In genomic region chr15:62128546-62129212, GRCm38 (mm10) we compare ENCODE assay signal across 12 mouse cellular contexts.
A peak's percentile ranks its signal among the peaks of the same experiment; 100 is the strongest.
DNase-seq lines count a peak whose midpoint lies in the region; ATAC-seq and TF ChIP-seq lines count a peak whose summit lies in the region.
"Had no signal": no experiment of that assay in that cellular context is flagged by ENCODE, and none has a peak within 500 bp of the region (broad histone marks: within the 10 kb centered on the region; RNA-seq: fewer than 3 reads in every experiment).

No protein-coding gene starts in this region.

- TF ChIP-seq POLR2A in embryonic fibroblast, embryonic 13.5 days (IDR thresholded peaks at IDR 0.05; ENCODE audit: low read depth, low read length): no peak

- no peak for ATAC-seq in liver, embryonic 11.5 days (replicated peaks; ENCODE audit: low FRiP score)
- ATAC-seq in stomach, embryonic 16.5 days (ENCODE audit: insufficient read depth, low FRiP score): peak; percentile 54; the same call in 1 of the 2 replicates

- no peak overlapping the region; the same call in 1 of the 2 replicates for H3K4me2 ChIP-seq in liver, embryonic 11.5 days
- no peak overlapping the region for H3K4me2 ChIP-seq in stomach, embryonic 16.5 days (ENCODE audit: low read depth, low read length)
- H3K4me2 ChIP-seq: forebrain, embryonic 12.5 days had no signal

- no peak for DNase-seq in liver, embryonic 11.5 days (ENCODE audit: low spot score)
- no peak for DNase-seq in liver
- no peak for DNase-seq in limb, embryonic 10.5 days (ENCODE audit: low spot score)
- no peak for DNase-seq in heart, postnatal 10 days
- DNase-seq in cerebellum, adult 9-10 months: no peak
- DNase-seq: cerebellum, adult 11-12 months; gastrocnemius, postnatal 36 days; right cerebral cortex, postnatal 4 days had no signal

- no peaks in the 10 kb centered on the region for H3K36me3 ChIP-seq in liver, embryonic 11.5 days (ENCODE audit: control insufficient read depth, insufficient read depth, low read length)
- H3K36me3 ChIP-seq in limb, embryonic 10.5 days: no peaks in the 10 kb centered on the region
- no peaks in the 10 kb centered on the region for H3K36me3 ChIP-seq in stomach, embryonic 16.5 days (ENCODE audit: control insufficient read depth, insufficient read depth, low read length)
- H3K36me3 ChIP-seq: forebrain, embryonic 12.5 days had no signal

- TF ChIP-seq CTCF in embryonic fibroblast, embryonic 13.5 days (IDR thresholded peaks at IDR 0.05; ENCODE audit: borderline replicate concordance, insufficient read depth, low read length): no peak

- 49% methylated on average over 11 of the region's 11 CpGs for WGBS in liver, embryonic 11.5 days
- WGBS in limb, embryonic 10.5 days: 52% methylated on average over 11 of the region's 11 CpGs
- WGBS in stomach, embryonic 16.5 days: 21% methylated on average over 11 of the region's 11 CpGs

- H3K4me3 ChIP-seq in liver, embryonic 11.5 days (ENCODE audit: low read depth, low read length): no peak overlapping the region
- H3K4me3 ChIP-seq in embryonic fibroblast, embryonic 13.5 days (ENCODE audit: insufficient read depth, low read length): no peak overlapping the region
- H3K4me3 ChIP-seq in limb, embryonic 10.5 days: no peak overlapping the region
- H3K4me3 ChIP-seq in stomach, embryonic 16.5 days (replicated peaks; ENCODE audit: low read length): no peak overlapping the region
- H3K4me3 ChIP-seq: forebrain, embryonic 12.5 days; myocyte had no signal

- peaks cover 40% of the 10 kb centered on the region for H3K4me1 ChIP-seq in liver, embryonic 11.5 days (replicated peaks; ENCODE audit: control insufficient read depth, insufficient read depth, low read length)
- H3K4me1 ChIP-seq in embryonic fibroblast, embryonic 13.5 days (ENCODE audit: control insufficient read depth, insufficient read depth, low read length): peaks cover 28% of the 10 kb centered on the region
- H3K4me1 ChIP-seq in limb, embryonic 10.5 days: peaks cover 27% of the 10 kb centered on the region
- H3K4me1 ChIP-seq in stomach, embryonic 16.5 days (ENCODE audit: control insufficient read depth, insufficient read depth, low read length): peaks cover 24% of the 10 kb centered on the region

- intact Hi-C loops in heart, postnatal 10 days (cut with DNase I): no loop called here

- peak overlapping the region; percentile 29; the same call in 1 of the 2 replicates for H3K27ac ChIP-seq in liver, embryonic 11.5 days (ENCODE audit: low read depth, low read length)
- peak overlapping the region; percentile 78 for H3K27ac ChIP-seq in embryonic fibroblast, embryonic 13.5 days (ENCODE audit: insufficient read depth, low read length)
- 0 out of 2 replicates have a peak overlapping the region, but pooled peaks have one; percentile 14 for H3K27ac ChIP-seq in limb, embryonic 10.5 days
- H3K27ac ChIP-seq in stomach, embryonic 16.5 days (ENCODE audit: low read length): peak overlapping the region; percentile 14
- H3K27ac ChIP-seq: forebrain, embryonic 12.5 days had no signal

- H3K9ac ChIP-seq in liver, embryonic 11.5 days (ENCODE audit: low read depth, low read length): no peak overlapping the region
- H3K9ac ChIP-seq in stomach, embryonic 16.5 days (ENCODE audit: low read length): no peak overlapping the region
- H3K9ac ChIP-seq: forebrain, embryonic 12.5 days had no signal

- no peaks in the 10 kb centered on the region for H3K9me3 ChIP-seq in liver, embryonic 11.5 days (ENCODE audit: control insufficient read depth, low read length)
- H3K9me3 ChIP-seq in limb, embryonic 10.5 days (replicated peaks): no peaks in the 10 kb centered on the region
- no peaks in the 10 kb centered on the region for H3K9me3 ChIP-seq in stomach, embryonic 16.5 days (replicated peaks; ENCODE audit: control insufficient read depth, low read length)
- H3K9me3 ChIP-seq: forebrain, embryonic 12.5 days had no signal

- H3K27me3 ChIP-seq in liver, embryonic 11.5 days (replicated peaks; ENCODE audit: control insufficient read depth, insufficient read depth, low read length): no peaks in the 10 kb centered on the region
- H3K27me3 ChIP-seq in limb, embryonic 10.5 days (ENCODE audit: low read depth, poor library complexity, severe bottlenecking): no peaks in the 10 kb centered on the region
- H3K27me3 ChIP-seq in stomach, embryonic 16.5 days (ENCODE audit: control insufficient read depth, insufficient read depth, low read length): no peaks in the 10 kb centered on the region
- H3K27me3 ChIP-seq: forebrain, embryonic 12.5 days had no signal

Comparison
In these comparisons a context has a peak if more than half of its experiments do, and no peak if none do; other contexts are left out.
1. H3K27ac ChIP-seq: peak in every context shown above with its lines; median percentile 78 in embryonic fibroblast, embryonic 13.5 days; 29 in liver, embryonic 11.5 days; 14 in limb, embryonic 10.5 days; 14 in stomach, embryonic 16.5 days.